Mouse (Mus musculus) lung, embryonic 14.5 days (tissue): ENCODE measurements around the gene Rgs12. TPM values are rescaled to one million over a fixed set of nuclear protein-coding genes. Genes with fewer than 3 reads are reported as not detected.

Source experiments
- ATAC-seq: fragments of 200-750 bp; cut with Nextera tagmentation; 2 replicates; pipeline ENCODE4 v1.8.0; 2017; ENCODE audit warnings: mild to moderate bottlenecking, moderate TSS enrichment, moderate library complexity; ENCODE audit not compliant: insufficient read depth
- DNase-seq: peaks from one replicate; pipeline ENCODE4 v3.0.0-alpha.2; 2015
- H3K27ac ChIP-seq: fragments of 300-500 bp; sonication (generic); 2 replicates; pipeline ENCODE4 v1.5.1; 2014; ENCODE audit warnings: low read depth, mild to moderate bottlenecking, moderate library complexity
- H3K27me3 ChIP-seq: fragments of 300-500 bp; sonication (generic); 2 replicates; pipeline ENCODE4 v1.6.1; 2014; ENCODE audit warnings: low read length, control low read depth; ENCODE audit not compliant: insufficient read depth
- H3K36me3 ChIP-seq: fragments of 300-500 bp; sonication (generic); 2 replicates; pipeline ENCODE4 v1.6.1; 2014; ENCODE audit warnings: control low read depth; ENCODE audit not compliant: insufficient read depth
- H3K4me1 ChIP-seq: fragments of 300-500 bp; sonication (generic); 2 replicates; pipeline ENCODE4 v1.6.1; 2014; ENCODE audit warnings: antibody characterized with exemption, control low read depth; ENCODE audit not compliant: insufficient read depth
- H3K4me2 ChIP-seq: fragments of 300-500 bp; sonication (generic); 2 replicates; pipeline ENCODE4 v1.6.1; 2014; ENCODE audit warnings: mild to moderate bottlenecking
- H3K4me3 ChIP-seq: fragments of 300-500 bp; sonication (generic); 2 replicates; pipeline ENCODE4 v1.5.1; 2014; ENCODE audit warnings: low read depth, low read length
- H3K9ac ChIP-seq: fragments of 300-500 bp; sonication (generic); 2 replicates; pipeline ENCODE4 v1.6.1; 2014
- H3K9me3 ChIP-seq: fragments of 300-500 bp; sonication (generic); 2 replicates; pipeline ENCODE4 v1.6.1; 2016; ENCODE audit warnings: low read depth, low read length, control low read depth
- CTCF ChIP-seq: IDR thresholded peaks from 2 replicates; pipeline ENCODE4 v1.5.1; 2016; ENCODE audit warnings: antibody characterized with exemption, low read depth
- WGBS: fragments of 180-500 bp; shearing (Covaris S2); extraction: QIAGEN DNeasy Blood & Tissue Kit; methylation state at CpG from one replicate; pipeline ENCODE4 v1.1.7; 2014; 5-methylcytosine and 5-hydroxymethylcytosine counted together
- polyA plus RNA-seq: library from polyadenylated mRNA; unstranded; fragments of >200 nt; fragmentation: Nextera tagmentation; extraction: Ambion mirVana; gene quantifications from 2 replicates; pipeline ENCODE4 v1.2.1, GENCODE M21; 2014

Gene Rgs12
- polyA plus RNA-seq, 1 experiment from 2014 or later, result 31.4 TPM

- H3K36me3 ChIP-seq, result peaks cover 84% of the 10 kb centered on the region
- 100% methylated on average over 1 of the region's 1 CpGs for WGBS
Observed at GRCm38 (mm10) chr5:35029303-35029702, 80.1 kb downstream of the Rgs12 start.

GRCm38 (mm10) chr5:35029755-35030154 is 80.5 kb downstream of the Rgs12 start:
- ATAC-seq (no peak), DNase-seq (no peak)
- H3K4me2 ChIP-seq, result no peak overlapping the region
- H3K36me3 ChIP-seq, result peaks cover 84% of the 10 kb centered on the region
- no peaks in the 10 kb centered on the region for H3K27me3 ChIP-seq
- no peak overlapping the region for H3K4me3 ChIP-seq
- 91% methylated on average over 5 of the region's 5 CpGs for WGBS
- no peaks in the 10 kb centered on the region for H3K4me1 ChIP-seq
- no peak overlapping the region for H3K27ac ChIP-seq
- TF ChIP-seq CTCF, result no peak
- H3K9me3 ChIP-seq, result no peaks in the 10 kb centered on the region
- no peak overlapping the region for H3K9ac ChIP-seq

More at GRCm38 (mm10) chr5:35029303-35029702, 80.1 kb downstream of the Rgs12 start:
- no peaks in the 10 kb centered on the region for H3K27me3 ChIP-seq
- no peak overlapping the region for H3K9ac ChIP-seq
- no peak for DNase-seq
- H3K27ac ChIP-seq, result no peak overlapping the region
- no peaks in the 10 kb centered on the region for H3K9me3 ChIP-seq
- no peak for ATAC-seq
- no peak overlapping the region for H3K4me3 ChIP-seq
- no peaks in the 10 kb centered on the region for H3K4me1 ChIP-seq
- H3K4me2 ChIP-seq, result no peak overlapping the region
- TF ChIP-seq CTCF, result no peak

- no peaks in the 10 kb centered on the region for H3K9me3 ChIP-seq
- H3K36me3 ChIP-seq, result peaks cover 56% of the 10 kb centered on the region
- WGBS, result 68% methylated on average over 5 of the region's 5 CpGs
- no peak overlapping the region for H3K4me2 ChIP-seq
- no peaks in the 10 kb centered on the region for H3K27me3 ChIP-seq
- H3K9ac ChIP-seq, result no peak overlapping the region
- DNase-seq (no peak), ATAC-seq (no peak)
- peak; percentile 32 for TF ChIP-seq CTCF
- H3K27ac ChIP-seq, result no peak overlapping the region
- H3K4me3 ChIP-seq, result no peak overlapping the region
- H3K4me1 ChIP-seq, result no peaks in the 10 kb centered on the region
Observed at GRCm38 (mm10) chr5:35033068-35033467, 83.8 kb downstream of the Rgs12 start.

- WGBS, result 83% methylated on average over 1 of the region's 1 CpGs
- DNase-seq (no peak), ATAC-seq (no peak)
- Histone ChIP-seq H3K4me3 (no peak overlapping the region), H3K4me1 (no peaks in the 10 kb centered on the region), H3K9me3 (no peaks in the 10 kb centered on the region), H3K27ac (no peak overlapping the region), H3K27me3 (no peaks in the 10 kb centered on the region), H3K4me2 (no peak overlapping the region), H3K9ac (no peak overlapping the region), H3K36me3 (peaks cover 50% of the 10 kb centered on the region)
- no peak for TF ChIP-seq CTCF
Observed at GRCm38 (mm10) chr5:35033619-35034018, 84.4 kb downstream of the Rgs12 start.

DNA sequence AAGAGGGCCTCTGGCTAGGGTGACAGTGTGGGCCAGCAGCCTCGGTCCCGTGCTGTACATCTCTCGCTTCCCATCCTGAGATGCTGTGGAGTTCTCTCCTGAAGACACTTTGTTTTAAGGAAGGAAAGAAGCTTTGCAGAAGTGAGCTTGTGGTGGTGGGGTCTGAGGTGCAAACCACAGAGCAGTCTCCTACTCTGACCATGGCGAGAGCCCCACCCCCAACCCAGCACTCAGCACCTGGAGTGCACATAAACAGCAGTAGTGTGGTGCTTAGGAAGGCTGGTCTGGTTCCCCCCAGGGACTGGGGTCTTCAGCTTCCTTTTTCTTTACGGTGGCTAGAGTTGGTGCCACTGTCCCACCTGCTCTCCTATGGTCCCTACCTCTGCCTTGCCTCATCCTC is 85.9 kb downstream of the Rgs12 start:
- ATAC-seq (no peak), DNase-seq (no peak)
- peaks cover 35% of the 10 kb centered on the region for H3K36me3 ChIP-seq
- 81% methylated on average over 5 of the region's 5 CpGs for WGBS
- H3K4me1 ChIP-seq, result no peaks in the 10 kb centered on the region
- no peak for TF ChIP-seq CTCF
- no peak overlapping the region for H3K9ac ChIP-seq
- no peaks in the 10 kb centered on the region for H3K27me3 ChIP-seq
- H3K27ac ChIP-seq, result no peak overlapping the region
- H3K4me2 ChIP-seq, result no peak overlapping the region
- no peak overlapping the region for H3K4me3 ChIP-seq
- no peaks in the 10 kb centered on the region for H3K9me3 ChIP-seq

- Histone ChIP-seq H3K27me3 (no peaks in the 10 kb centered on the region), H3K4me3 (no peak overlapping the region), H3K36me3 (peaks cover 31% of the 10 kb centered on the region), H3K27ac (no peak overlapping the region), H3K9me3 (no peaks in the 10 kb centered on the region), H3K4me1 (no peaks in the 10 kb centered on the region), H3K4me2 (no peak overlapping the region), H3K9ac (no peak overlapping the region)
- TF ChIP-seq CTCF, result no peak
- ATAC-seq, result no peak
- 59% methylated on average over 4 of the region's 4 CpGs for WGBS
- no peak for DNase-seq
Observed at GRCm38 (mm10) chr5:35035795-35036194, 86.5 kb downstream of the Rgs12 start.

- no peak overlapping the region for H3K4me3 ChIP-seq
- ATAC-seq (no peak), DNase-seq (no peak)
- H3K36me3 ChIP-seq, result peaks cover 20% of the 10 kb centered on the region
- no peak overlapping the region for H3K27ac ChIP-seq
- no peak overlapping the region for H3K4me2 ChIP-seq
- no peaks in the 10 kb centered on the region for H3K9me3 ChIP-seq
- H3K9ac ChIP-seq, result no peak overlapping the region
- no peak for TF ChIP-seq CTCF
- H3K27me3 ChIP-seq, result no peaks in the 10 kb centered on the region
- H3K4me1 ChIP-seq, result no peaks in the 10 kb centered on the region
Observed at GRCm38 (mm10) chr5:35037438-35037837, 88.2 kb downstream of the Rgs12 start.

- DNase-seq (no peak), ATAC-seq (no peak)
- H3K4me1 ChIP-seq, result no peaks in the 10 kb centered on the region
- no peaks in the 10 kb centered on the region for H3K9me3 ChIP-seq
- H3K4me2 ChIP-seq, result no peak within 1 kb of the TSS
- H3K4me3 ChIP-seq, result no peak within 1 kb of the TSS
- TF ChIP-seq CTCF, result no peak
- no peaks in the 10 kb centered on the region for H3K36me3 ChIP-seq
- 28% methylated on average over 6 of the region's 6 CpGs for WGBS
- no peaks in the 10 kb centered on the region for H3K27me3 ChIP-seq
- H3K9ac ChIP-seq, result no peak within 1 kb of the TSS
- H3K27ac ChIP-seq, result no peak within 1 kb of the TSS
Observed at GRCm38 (mm10) chr5:35041268-35041829, 92.1 kb downstream of the Rgs12 start, which contains the start of gene Hgfac. Gene Hgfac, plus strand, starts transcription at chr5:35041509.
